12 mouse cellular contexts compared by ENCODE assay signal in genomic region chr5:74050903-74051302, GRCm38 (mm10). TPM values are rescaled to one million over a fixed set of nuclear protein-coding genes. Genes with fewer than 3 reads are reported as not detected.
A peak's percentile ranks its signal among the peaks of the same experiment; 100 is the strongest.
DNase-seq lines count a peak whose midpoint lies in the region; ATAC-seq lines count a peak whose summit lies in the region.
"Had no signal": no experiment of that assay in that cellular context is flagged by ENCODE, and none has a peak within 500 bp of the region (broad histone marks: within the 10 kb centered on the region; RNA-seq: fewer than 3 reads in every experiment).

No protein-coding gene starts in this region.

- no peaks in the 10 kb centered on the region for H3K36me3 ChIP-seq in intestine, embryonic 15.5 days
- H3K36me3 ChIP-seq in stomach, embryonic 16.5 days (ENCODE audit: control insufficient read depth, insufficient read depth, low read length): no peaks in the 10 kb centered on the region
- H3K36me3 ChIP-seq: midbrain, embryonic 12.5 days; stomach, embryonic 15.5 days had no signal

- no peaks in the 10 kb centered on the region for H3K9me3 ChIP-seq in intestine, embryonic 15.5 days
- no peaks in the 10 kb centered on the region for H3K9me3 ChIP-seq in stomach, embryonic 16.5 days (replicated peaks; ENCODE audit: control insufficient read depth, low read length)
- H3K9me3 ChIP-seq: midbrain, embryonic 12.5 days; stomach, embryonic 15.5 days had no signal

- H3K27ac ChIP-seq in intestine, embryonic 15.5 days: no peak overlapping the region
- no peak overlapping the region for H3K27ac ChIP-seq in stomach, embryonic 16.5 days (ENCODE audit: low read length)
- H3K27ac ChIP-seq: midbrain, embryonic 12.5 days; stomach, embryonic 15.5 days had no signal

- peaks cover 10% of the 10 kb centered on the region for H3K4me1 ChIP-seq in intestine, embryonic 15.5 days (replicated peaks)
- peaks cover 18% of the 10 kb centered on the region for H3K4me1 ChIP-seq in stomach, embryonic 16.5 days (ENCODE audit: control insufficient read depth, insufficient read depth, low read length)
- H3K4me1 ChIP-seq: stomach, embryonic 15.5 days had no signal

- DNase-seq in cerebellum, adult 9-11 months: peak; percentile 57
- no peak for DNase-seq in cerebellum, adult 18-20 months
- DNase-seq in spleen, postnatal 10 days (ENCODE audit: low spot score in 2 of 2): peak; percentile 52 to 67
- no peak for DNase-seq in spleen, adult 18-20 months
- no peak for DNase-seq in urinary bladder, postnatal 36 days (ENCODE audit: low spot score in 2 of 2)
- DNase-seq in cerebellum, adult 9-10 months: no peak
- DNase-seq: cerebellum, postnatal 36 days; kidney, adult 18-20 months had no signal

- ATAC-seq in intestine, embryonic 15.5 days: peak; percentile 25; the same call in 1 of the 2 replicates
- 0 out of 2 replicates have a peak, but pooled peaks have one; percentile 12 for ATAC-seq in stomach, embryonic 16.5 days (ENCODE audit: insufficient read depth, low FRiP score)

- no peak overlapping the region for H3K4me2 ChIP-seq in intestine, embryonic 15.5 days (replicated peaks)
- H3K4me2 ChIP-seq in stomach, embryonic 16.5 days (ENCODE audit: low read depth, low read length): no peak overlapping the region
- H3K4me2 ChIP-seq: midbrain, embryonic 12.5 days; stomach, embryonic 15.5 days had no signal

- no peak overlapping the region for H3K9ac ChIP-seq in intestine, embryonic 15.5 days
- no peak overlapping the region for H3K9ac ChIP-seq in stomach, embryonic 16.5 days (ENCODE audit: low read length)
- H3K9ac ChIP-seq: midbrain, embryonic 12.5 days; stomach, embryonic 15.5 days had no signal

- H3K27me3 ChIP-seq in intestine, embryonic 15.5 days (replicated peaks): no peaks in the 10 kb centered on the region
- H3K27me3 ChIP-seq in stomach, embryonic 16.5 days (ENCODE audit: control insufficient read depth, insufficient read depth, low read length): no peaks in the 10 kb centered on the region
- H3K27me3 ChIP-seq: midbrain, embryonic 12.5 days; stomach, embryonic 15.5 days had no signal

- H3K4me3 ChIP-seq in intestine, embryonic 15.5 days (replicated peaks): no peak overlapping the region
- H3K4me3 ChIP-seq in stomach, embryonic 16.5 days (replicated peaks; ENCODE audit: low read length): no peak overlapping the region
- H3K4me3 ChIP-seq: midbrain, embryonic 12.5 days; stomach, embryonic 15.5 days had no signal

- WGBS in intestine, embryonic 15.5 days: 90% methylated on average over 2 of the region's 2 CpGs
- 96% methylated on average over 2 of the region's 2 CpGs for WGBS in stomach, embryonic 16.5 days

RNA-seq across cellular contexts. Expression of gene Usp46, which starts 17.3 kb away (rescaled TPM):
- polyA plus RNA-seq in intestine, embryonic 15.5 days (2015; fragmentation: Nextera tagmentation; extraction: Ambion mirVana): 18.7 and 22.9 TPM in 2 replicates
- 32.1 and 32.3 TPM in 2 replicates for polyA plus RNA-seq in stomach, embryonic 16.5 days (2015; fragmentation: Nextera tagmentation; extraction: Ambion mirVana)

Comparison
In these comparisons a context has a peak if more than half of its experiments do, and no peak if none do; other contexts are left out.
1. DNase-seq: peak in cerebellum, adult 9-11 months (single experiment) and spleen, postnatal 10 days (2 of 2); none in cerebellum, adult 18-20 months (0 of 2), spleen, adult 18-20 months (0 of 2), urinary bladder, postnatal 36 days (0 of 2) and cerebellum, adult 9-10 months (single experiment).